Mouse (Mus musculus): ENCODE measurements around the gene Fam13c. TPM values are rescaled to one million over a fixed set of nuclear protein-coding genes. Genes with fewer than 3 reads are reported as not detected.

The Fam13c gene
- total RNA-seq, 2 experiments from 2014 or later, result 19.1 to 19.6 TPM

- no peak for DNase-seq (ENCODE audit: low spot score in 2 of 2)
Measured at GRCm38 (mm10) chr10:70458574-70459263, 18.4 kb downstream of the Fam13c start.

- no peak for DNase-seq (ENCODE audit: low spot score in 2 of 2)
Measured at GRCm38 (mm10) chr10:70465638-70466037, 25.4 kb downstream of the Fam13c start.

GRCm38 (mm10) chr10:70470836-70471235, 30.6 kb downstream of the Fam13c start:
- DNase-seq (ENCODE audit: low spot score in 2 of 2), result no peak

- DNase-seq (ENCODE audit: low spot score in 2 of 2), result no peak
Measured at GRCm38 (mm10) chr10:70477741-70478145, 37.5 kb downstream of the Fam13c start.

GRCm38 (mm10) chr10:70483736-70484135, 43.5 kb downstream of the Fam13c start:
- no peak for DNase-seq (ENCODE audit: low spot score in 2 of 2)

GRCm38 (mm10) chr10:70484568-70485286, 44.4 kb downstream of the Fam13c start:
- DNase-seq (ENCODE audit: low spot score in 2 of 2), result no peak

- no peak for DNase-seq (ENCODE audit: low spot score in 2 of 2)
Measured at GRCm38 (mm10) chr10:70485287-70485612, 45.0 kb downstream of the Fam13c start.

- DNase-seq (ENCODE audit: low spot score in 2 of 2), result no peak
Measured at GRCm38 (mm10) chr10:70486651-70487050, 46.4 kb downstream of the Fam13c start.

GRCm38 (mm10) chr10:70493891-70494290, 53.6 kb downstream of the Fam13c start:
- no peak for DNase-seq (ENCODE audit: low spot score in 2 of 2)

GRCm38 (mm10) chr10:70494441-70494840, 54.2 kb downstream of the Fam13c start:
- no peak for DNase-seq (ENCODE audit: low spot score in 2 of 2)

- DNase-seq (ENCODE audit: low spot score in 2 of 2), result no peak
Measured at GRCm38 (mm10) chr10:70495106-70496104, 55.1 kb downstream of the Fam13c start.

- DNase-seq (ENCODE audit: low spot score in 2 of 2), result no peak
Measured at GRCm38 (mm10) chr10:70496938-70497337, 56.7 kb downstream of the Fam13c start.

GRCm38 (mm10) chr10:70498328-70498727, 58.0 kb downstream of the Fam13c start:
- no peak for DNase-seq (ENCODE audit: low spot score in 2 of 2)

GRCm38 (mm10) chr10:70499246-70499645, 59.0 kb downstream of the Fam13c start:
- DNase-seq (ENCODE audit: low spot score in 2 of 2), result no peak

GRCm38 (mm10) chr10:70504871-70505270, 64.6 kb downstream of the Fam13c start:
- DNase-seq (ENCODE audit: low spot score in 2 of 2), result no peak

- DNase-seq (ENCODE audit: low spot score in 2 of 2), result no peak
Measured at GRCm38 (mm10) chr10:70505395-70505794, 65.1 kb downstream of the Fam13c start.

GRCm38 (mm10) chr10:70505842-70506241, 65.6 kb downstream of the Fam13c start:
- DNase-seq (ENCODE audit: low spot score in 2 of 2), result no peak

GRCm38 (mm10) chr10:70506499-70507168, 66.4 kb downstream of the Fam13c start:
- DNase-seq (ENCODE audit: low spot score in 2 of 2), result no peak

GRCm38 (mm10) chr10:70507880-70508279, 67.6 kb downstream of the Fam13c start:
- no peak for DNase-seq (ENCODE audit: low spot score in 2 of 2)

- no peak for DNase-seq (ENCODE audit: low spot score in 2 of 2)
Measured at GRCm38 (mm10) chr10:70514848-70515247, 74.6 kb downstream of the Fam13c start.

- no peak for DNase-seq (ENCODE audit: low spot score in 2 of 2)
Measured at GRCm38 (mm10) chr10:70516661-70517060, 76.4 kb downstream of the Fam13c start.

Measured in adrenal gland, postnatal 4 days (tissue).